Mouse (Mus musculus) megakaryocyte progenitor cell, adult 5-6 weeks (primary cell): ENCODE data around the gene Gm7029. TPM values are rescaled to one million over a fixed set of nuclear protein-coding genes. Genes with fewer than 3 reads are reported as not detected.
A peak's percentile ranks its signal among the peaks of the same experiment; 100 is the strongest.

Experiments
- ATAC-seq: replicated peaks from 2 replicates; pipeline ENCODE4 v1.8.0; 2016; ENCODE audit warnings: mild to moderate bottlenecking, moderate TSS enrichment, inconsistent platforms; ENCODE audit not compliant: poor library complexity
- total RNA-seq, 2 experiments: library from RNA; stranded (forward) in 1 of 2; stranded (reverse) in 1 of 2; fragments of 157-497, 149-512 nt in 1 of 2; fragments of 200-1000 nt in 1 of 2; gene quantifications; 2 replicates each; pipeline versions ENCODE4 v1.2.3 to v1.2.4; 2015 to 2017

Gene Gm7029
- total RNA-seq, 2 experiments from 2014 or later, result not detected

DNA sequence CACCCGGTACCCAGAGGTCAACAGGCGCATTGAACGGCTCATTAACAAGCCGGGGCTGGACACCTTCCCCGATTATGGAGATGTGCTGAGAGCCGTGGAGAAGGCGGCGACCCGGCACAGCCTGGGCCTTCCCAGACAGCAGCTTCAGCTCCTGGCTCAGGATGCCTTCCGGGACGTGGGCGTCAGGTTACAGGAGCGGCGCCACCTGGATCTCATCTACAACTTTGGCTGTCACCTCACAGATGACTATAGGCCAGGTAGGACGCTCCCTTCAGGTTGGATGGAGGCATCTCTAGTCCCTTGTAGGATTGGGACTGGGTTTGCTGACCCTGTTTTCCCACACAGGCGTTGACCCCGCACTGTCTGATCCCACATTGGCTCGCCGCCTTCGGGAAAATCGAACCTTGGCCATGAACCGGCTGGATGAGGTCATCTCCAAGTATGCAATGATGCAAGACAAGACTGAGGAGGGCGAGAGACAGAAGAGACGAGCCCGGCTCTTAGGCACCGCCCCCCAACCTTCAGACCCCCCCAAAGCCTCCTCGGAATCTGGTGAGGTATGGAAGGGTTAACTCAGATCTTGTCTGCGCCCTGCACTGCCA, 38.3 kb downstream of the Gm7029 start:
- ATAC-seq, result no peak

DNA sequence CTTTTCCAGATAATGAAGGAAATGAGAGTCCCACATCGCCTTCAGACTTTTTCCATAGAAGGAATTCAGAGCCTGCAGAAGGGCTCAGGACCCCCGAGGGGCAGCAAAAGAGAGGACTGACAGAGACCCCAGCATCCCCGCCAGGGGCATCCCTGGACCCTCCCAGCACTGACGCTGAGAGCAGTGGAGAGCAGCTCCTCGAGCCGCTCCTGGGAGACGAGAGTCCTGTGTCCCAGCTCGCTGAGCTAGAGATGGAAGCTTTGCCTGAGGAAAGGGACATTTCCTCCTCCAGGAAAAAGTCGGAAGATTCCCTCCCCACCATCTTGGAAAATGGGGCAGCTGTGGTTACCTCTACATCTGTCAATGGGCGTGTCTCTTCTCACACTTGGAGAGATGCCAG, 39.6 kb downstream of the Gm7029 start:
- ATAC-seq, result no peak

DNA sequence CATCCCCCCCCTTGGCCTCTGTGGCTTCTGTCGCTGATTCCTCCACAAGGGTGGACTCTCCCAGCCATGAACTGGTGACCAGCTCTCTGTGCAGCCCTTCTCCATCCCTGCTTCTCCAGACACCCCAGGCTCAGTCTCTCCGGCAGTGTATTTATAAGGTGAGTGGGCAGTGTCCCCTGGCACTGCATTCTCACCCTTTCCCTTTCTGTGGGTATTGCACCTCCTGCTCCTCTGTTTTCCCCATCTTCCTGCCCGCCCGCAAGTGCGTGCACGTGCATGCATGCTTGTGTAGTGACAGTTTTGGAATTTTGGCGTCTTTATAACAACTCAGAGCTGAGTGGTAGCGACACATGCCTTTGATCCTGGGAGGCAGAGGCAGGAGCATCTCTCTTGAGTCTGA, 40.3 kb downstream of the Gm7029 start:
- ATAC-seq, result no peak

DNA sequence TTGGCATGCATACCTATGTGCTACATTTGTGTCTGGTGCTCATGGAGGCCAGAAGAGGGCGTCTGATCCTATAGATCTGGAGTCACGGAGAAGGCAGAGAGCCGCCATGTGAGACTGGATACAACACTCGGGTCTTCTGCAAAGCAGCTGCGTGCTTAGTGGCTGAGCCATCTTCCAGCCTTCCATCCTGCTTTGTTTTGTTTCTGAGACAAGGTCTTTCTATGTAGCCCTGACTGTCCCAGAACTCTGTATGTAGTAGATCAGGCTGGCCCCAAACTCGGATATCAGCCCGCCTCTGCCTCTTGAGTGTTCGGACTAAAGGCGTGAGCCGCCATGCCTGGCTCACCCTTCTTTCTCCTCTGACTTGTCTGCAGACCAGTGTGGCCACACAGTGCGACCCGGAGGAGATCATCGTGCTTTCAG, 41.3 kb downstream of the Gm7029 start:
- ATAC-seq, result no peak

DNA sequence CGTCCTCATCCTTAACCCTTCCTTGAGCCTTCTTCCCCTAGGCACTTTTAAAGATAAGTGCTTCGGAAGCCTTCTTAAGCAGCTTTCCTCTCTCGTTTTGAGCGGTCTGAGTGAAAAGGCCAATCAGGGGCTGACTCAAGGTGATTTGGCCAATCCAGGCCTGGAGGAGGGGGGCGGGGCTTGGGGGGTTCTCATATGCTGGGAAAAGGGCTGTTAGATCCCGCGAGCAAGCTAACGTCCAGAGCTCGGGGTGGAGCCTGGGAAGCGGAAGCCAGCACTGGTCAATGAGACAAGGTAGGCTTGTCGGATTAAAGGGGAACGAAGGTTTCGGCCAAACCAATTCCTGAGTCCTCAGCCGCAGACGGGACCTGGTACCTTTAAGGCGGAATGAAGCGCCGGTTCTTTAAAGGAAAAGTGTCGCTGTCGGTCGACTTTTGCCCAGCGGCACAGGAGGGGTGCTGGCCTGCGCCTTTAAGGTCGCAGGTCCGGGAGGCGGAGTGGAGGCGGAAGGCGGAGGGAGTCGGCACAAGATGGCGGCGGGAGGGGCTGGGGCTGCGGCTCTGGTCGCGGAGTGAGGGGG, 42.1 kb downstream of the Gm7029 start, which contains the start of the genes Tapbp and Zbtb22:
Gene Tapbp, plus strand, starts transcription at position 229 of the 580 bp plus-strand sequence.
Gene Zbtb22, plus strand, starts transcription at position 234 of the 580 bp plus-strand sequence.
- ATAC-seq, result peak; percentile 67

DNA sequence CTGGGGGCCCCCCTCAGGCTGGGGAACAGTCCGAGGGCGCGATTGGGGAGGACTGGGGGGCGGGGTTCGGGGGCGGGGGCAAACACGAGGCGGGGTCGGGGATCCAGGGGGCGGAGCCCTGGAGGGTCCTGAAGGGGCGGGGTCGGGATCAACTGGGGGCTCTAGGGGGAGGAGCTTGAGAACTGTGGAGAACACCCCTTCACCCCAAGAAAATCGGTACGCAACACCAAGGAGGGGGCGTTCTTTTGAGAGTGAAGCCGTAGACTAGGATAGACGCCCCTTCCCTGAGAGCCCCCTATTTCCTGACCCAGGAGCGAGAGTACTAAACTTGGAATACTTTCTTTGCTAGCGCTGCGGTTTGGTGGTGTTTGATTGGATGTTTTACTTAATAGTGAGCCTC, 42.7 kb downstream of the Gm7029 start:
- no peak for ATAC-seq

DNA sequence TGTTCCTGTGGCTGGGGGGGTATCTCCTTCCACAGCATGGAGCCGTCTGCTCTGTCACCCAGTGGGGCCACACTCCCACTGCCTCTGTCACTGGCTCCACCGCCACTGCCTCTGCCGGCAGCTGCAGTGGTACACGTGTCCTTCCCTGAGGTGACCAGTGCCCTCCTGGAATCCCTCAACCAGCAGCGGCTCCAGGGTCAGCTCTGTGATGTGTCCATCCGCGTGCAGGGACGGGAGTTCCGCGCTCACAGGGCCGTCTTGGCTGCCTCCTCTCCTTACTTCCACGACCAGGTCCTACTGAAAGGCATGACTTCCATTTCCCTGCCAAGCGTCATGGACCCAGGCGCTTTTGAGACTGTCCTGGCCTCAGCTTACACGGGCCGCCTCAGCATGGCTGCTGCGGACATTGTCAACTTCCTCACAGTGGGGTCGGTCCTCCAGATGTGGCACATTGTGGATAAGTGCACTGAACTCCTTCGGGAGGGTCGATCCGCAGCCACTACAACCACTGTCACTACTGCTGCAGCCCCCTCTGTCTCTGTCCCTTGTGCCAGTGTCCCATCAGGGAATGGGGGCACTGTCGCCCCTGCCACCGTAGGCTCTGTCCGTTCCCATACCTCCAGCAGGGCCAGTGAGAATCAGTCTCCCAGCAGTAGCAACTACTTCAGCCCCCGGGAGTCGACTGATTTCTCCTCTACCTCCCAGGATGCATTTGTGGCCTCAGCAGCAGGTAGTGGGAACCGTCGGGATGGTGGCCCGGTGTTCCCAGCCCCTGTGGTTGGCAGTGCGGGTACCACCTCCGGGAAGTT, 43.4 kb downstream of the Gm7029 start:
- ATAC-seq, result no peak

DNA sequence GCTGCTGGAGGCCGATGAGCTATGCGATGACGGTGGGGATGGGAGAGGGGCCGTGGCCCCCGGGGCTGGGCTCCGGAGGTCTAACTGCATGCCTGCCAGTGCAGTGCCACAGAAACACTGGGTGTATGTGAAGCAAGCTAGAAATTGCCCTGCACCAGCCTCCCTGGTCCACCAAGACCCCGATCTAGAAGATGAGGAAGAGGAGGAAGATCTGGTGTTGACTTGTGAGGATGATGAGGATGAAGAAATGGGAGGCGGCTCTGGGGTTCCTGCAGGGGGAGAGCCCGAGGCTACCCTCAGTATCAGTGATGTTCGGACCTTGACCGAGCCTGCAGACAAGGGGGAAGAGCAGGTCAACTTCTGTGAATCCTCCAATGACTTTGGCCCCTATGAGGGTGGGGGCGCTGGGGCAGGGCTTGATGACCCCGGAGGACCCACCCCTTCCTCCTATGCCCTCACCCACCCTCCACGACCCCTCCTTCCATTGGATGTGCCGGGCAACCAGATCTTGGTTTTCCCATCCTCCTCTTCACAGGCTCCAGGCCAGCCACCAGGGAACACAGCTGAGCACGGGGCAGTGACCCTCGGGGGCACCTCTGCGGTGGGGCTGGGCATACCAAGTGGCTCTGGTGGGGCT, 44.1 kb downstream of the Gm7029 start:
- ATAC-seq, result no peak

DNA sequence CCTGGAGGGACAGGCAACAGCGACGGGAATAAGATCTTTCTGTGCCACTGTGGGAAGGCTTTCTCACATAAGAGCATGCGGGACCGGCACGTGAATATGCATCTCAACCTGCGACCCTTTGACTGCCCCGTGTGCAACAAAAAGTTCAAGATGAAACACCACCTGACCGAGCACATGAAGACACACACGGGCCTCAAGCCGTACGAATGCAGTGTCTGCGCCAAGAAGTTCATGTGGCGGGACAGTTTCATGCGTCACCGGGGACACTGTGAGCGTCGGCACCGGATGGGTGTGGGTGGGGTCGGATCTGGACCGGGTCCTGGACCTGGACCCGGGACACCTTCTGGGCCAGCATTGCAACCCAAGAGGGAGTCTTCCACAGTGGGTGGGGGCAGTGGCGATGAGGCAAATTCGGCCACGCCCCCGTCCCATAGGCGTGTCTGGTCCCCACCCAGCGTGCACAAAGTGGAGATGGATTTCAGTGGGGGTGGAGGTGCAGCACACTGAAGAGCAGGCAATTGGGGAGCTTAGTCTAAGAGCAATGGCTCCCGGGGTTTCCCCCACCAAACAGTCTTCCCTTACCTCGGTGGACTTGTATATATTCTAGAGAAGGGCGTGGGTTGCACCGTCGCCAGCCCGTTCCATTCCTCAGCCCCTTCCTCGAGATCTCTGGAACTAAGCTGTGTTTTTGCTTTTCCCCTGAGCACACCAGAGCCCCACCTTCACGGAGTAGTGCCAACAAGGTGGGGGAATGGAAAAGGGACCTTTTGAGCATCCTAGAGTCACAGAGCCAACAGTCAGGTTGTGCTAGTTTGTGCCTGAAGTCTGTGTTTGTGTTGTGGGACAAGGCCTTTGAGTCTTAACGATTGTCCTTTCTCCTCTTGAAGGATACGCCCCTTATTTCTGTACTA, 44.9 kb downstream of the Gm7029 start:
- 0 out of 2 replicates have a peak, but pooled peaks have one; percentile 1 for ATAC-seq

DNA sequence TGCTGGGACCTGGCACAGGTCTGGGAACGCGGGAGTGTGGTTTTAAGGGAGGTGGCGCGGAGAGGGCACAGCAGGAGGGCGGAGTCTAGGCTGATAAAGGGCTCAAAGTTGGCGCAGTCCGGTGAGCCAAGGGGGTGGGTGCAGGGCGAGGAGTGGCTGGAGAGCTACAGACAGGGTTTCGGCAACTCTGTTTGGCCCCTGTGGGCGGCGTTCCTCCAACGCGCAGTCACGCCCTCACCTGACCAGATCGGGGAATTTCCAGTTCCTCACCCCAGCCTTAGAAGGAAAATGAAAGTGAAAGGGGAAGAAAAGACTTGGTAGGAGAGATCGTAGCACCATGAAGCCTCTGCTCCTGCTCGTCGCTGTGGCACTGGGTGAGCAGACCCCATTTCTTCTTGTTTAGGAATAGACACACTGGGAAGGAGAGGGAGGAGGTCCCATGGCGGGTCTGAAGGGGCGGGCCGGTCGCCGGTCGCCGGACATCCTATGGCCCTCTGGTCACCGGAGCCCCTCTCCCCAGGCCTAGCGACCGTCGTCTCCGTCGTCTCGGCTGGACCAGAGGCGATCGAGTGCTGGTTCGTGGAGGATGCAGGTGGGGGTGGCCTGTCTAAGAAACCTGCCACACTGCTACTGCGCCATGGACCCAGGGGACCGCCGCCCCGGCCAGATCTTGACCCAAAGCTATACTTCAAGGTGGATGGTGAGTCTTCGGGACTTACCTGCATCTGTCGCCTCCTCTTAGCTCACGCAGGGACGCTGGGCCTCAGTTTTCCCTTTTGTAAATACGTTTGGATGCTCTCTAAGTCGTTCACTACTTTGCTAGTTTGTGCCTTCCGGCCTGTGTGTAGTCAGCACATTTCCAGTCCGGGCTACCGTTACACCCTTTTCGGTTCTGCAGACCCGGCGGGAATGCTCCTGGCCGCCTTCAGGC, 46.0 kb downstream of the Gm7029 start:
- peak; percentile 64 for ATAC-seq

DNA sequence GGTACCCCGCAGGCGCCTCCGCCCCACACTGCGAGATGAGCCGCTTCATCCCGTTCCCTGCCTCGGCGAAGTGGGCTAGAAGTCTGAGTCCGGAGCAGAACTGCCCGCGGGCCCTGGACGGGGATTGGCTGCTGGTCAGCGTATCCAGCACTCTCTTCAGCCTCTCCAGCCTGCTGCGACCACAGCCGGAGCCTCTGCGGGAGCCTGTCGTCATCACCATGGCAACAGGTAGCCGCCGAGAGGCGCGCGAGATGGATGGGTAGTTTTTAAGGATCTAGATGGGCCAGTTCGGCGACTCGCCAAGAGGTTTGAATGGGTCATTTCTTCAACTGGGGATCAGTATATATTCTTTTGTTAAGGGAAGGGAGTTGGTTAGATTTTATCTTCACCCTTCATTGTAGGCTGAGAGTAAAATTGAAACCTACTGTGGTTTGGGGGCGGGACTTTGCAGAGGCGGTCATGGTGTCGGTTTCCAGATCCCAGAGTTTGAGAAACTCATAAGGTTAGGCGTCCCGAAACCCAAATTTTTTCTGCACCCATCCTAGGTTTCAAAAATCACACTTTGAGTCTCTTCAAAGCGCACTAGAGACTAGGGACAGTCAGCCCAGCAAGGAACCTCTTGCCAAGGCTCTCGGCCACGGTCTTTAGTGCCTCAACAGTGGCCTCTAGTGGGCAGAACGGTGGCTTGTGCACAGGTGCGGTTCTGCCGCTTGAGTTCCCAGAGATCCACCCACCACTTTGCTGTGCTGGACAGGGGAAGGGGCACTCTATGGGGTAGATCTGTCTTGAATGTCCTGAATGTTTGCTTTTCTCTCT, 46.9 kb downstream of the Gm7029 start:
- ATAC-seq, result peak; percentile 42

DNA sequence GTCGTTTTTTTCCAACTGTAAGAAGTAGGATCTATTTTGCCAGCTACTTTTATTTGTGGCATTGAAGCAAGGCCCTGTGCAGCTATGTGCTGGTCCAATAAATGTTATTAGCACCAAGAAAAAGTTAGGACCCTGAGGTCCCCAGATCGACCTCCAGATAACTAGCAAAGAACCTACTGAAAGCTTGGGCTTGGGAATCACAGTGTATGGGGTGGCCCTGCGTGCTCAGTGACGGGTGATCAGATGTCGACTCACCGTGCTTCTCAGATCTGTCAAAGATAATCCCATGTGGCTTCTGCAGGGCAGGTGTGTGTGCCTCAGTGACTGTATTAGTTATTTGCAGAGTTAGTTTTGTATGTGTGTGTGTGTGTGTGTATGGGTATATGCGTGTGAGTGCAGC, 47.7 kb downstream of the Gm7029 start:
- ATAC-seq, result no peak

Other genes with a start within 250 kb of the Gm7029 start
- gene Zfp414, start 244.7 kb upstream of the Gm7029 start, total RNA-seq (2015), result 41.4 and 48.9 TPM in 2 replicates
- gene Zfp414, start 244.7 kb upstream of the Gm7029 start, total RNA-seq (2017), result 15.0 and 25.0 TPM in 2 replicates
- gene Pram1, start 235.8 kb upstream of the Gm7029 start, total RNA-seq (2015), result 39.0 and 43.7 TPM in 2 replicates
- 10.7 and 11.1 TPM in 2 replicates for gene Pram1, start 235.8 kb upstream of the Gm7029 start, total RNA-seq (2017)
- 496 and 582 TPM in 2 replicates for gene Hnrnpm, start 187.0 kb upstream of the Gm7029 start, total RNA-seq (2015)
- 298 and 344 TPM in 2 replicates for gene Hnrnpm, start 187.0 kb upstream of the Gm7029 start, total RNA-seq (2017)
- 36.3 and 38.8 TPM in 2 replicates for gene March2, start 155.2 kb upstream of the Gm7029 start, total RNA-seq (2015)
- 22.8 and 31.4 TPM in 2 replicates for gene March2, start 155.2 kb upstream of the Gm7029 start, total RNA-seq (2017)
- 75.7 and 89.0 TPM in 2 replicates for gene Rab11b, start 113.3 kb upstream of the Gm7029 start, total RNA-seq (2015)
- 24.4 and 30.6 TPM in 2 replicates for gene Rab11b, start 113.3 kb upstream of the Gm7029 start, total RNA-seq (2017)
- 7.3 and 9.2 TPM in 2 replicates for gene Angptl4, start 92.0 kb upstream of the Gm7029 start, total RNA-seq (2015)
- gene Angptl4, start 92.0 kb upstream of the Gm7029 start, total RNA-seq (2017), result 8.4 and 9.7 TPM in 2 replicates
- gene Kank3, start 63.3 kb upstream of the Gm7029 start, total RNA-seq (2015), result 9.6 and 12.7 TPM in 2 replicates
- 5.7 and 9.7 TPM in 2 replicates for gene Kank3, start 63.3 kb upstream of the Gm7029 start, total RNA-seq (2017)
- gene Rps28, start 49.3 kb upstream of the Gm7029 start, total RNA-seq (2015), result 1,132 and 1,209 TPM in 2 replicates
- gene Rps28, start 49.3 kb upstream of the Gm7029 start, total RNA-seq (2017), result 2,303 and 3,173 TPM in 2 replicates
- gene Ndufa7, start 49.3 kb upstream of the Gm7029 start, total RNA-seq (2015), result 161 and 174 TPM in 2 replicates
- gene Ndufa7, start 49.3 kb upstream of the Gm7029 start, total RNA-seq (2017), result 122 and 151 TPM in 2 replicates
- 31.3 and 37.7 TPM in 2 replicates for gene Cd320, start 30.7 kb upstream of the Gm7029 start, total RNA-seq (2015)
- 18.8 and 31.9 TPM in 2 replicates for gene Cd320, start 30.7 kb upstream of the Gm7029 start, total RNA-seq (2017)
- 6.6 and 10.8 TPM in 2 replicates for gene Kifc1, start 16.8 kb downstream of the Gm7029 start, total RNA-seq (2015)
- gene Kifc1, start 16.8 kb downstream of the Gm7029 start, total RNA-seq (2017), result 28.6 and 30.3 TPM in 2 replicates
- 0.17 and 0.37 TPM in 2 replicates for gene Platr17, start 31.3 kb downstream of the Gm7029 start, total RNA-seq (2015)
- gene Platr17, start 31.3 kb downstream of the Gm7029 start, total RNA-seq (2017), result 0.29 and 1.4 TPM in 2 replicates
- 35.7 and 44.5 TPM in 2 replicates for gene Daxx, start 35.6 kb downstream of the Gm7029 start, total RNA-seq (2015)
- 28.7 and 32.1 TPM in 2 replicates for gene Daxx, start 35.6 kb downstream of the Gm7029 start, total RNA-seq (2017)
- gene Tapbp, start 42.1 kb downstream of the Gm7029 start, total RNA-seq (2015), result 51.0 and 56.8 TPM in 2 replicates
- 47.6 and 48.0 TPM in 2 replicates for gene Tapbp, start 42.1 kb downstream of the Gm7029 start, total RNA-seq (2017)
- gene Zbtb22, start 42.1 kb downstream of the Gm7029 start, total RNA-seq (2015), result 10.0 and 11.5 TPM in 2 replicates
- 13.3 and 19.2 TPM in 2 replicates for gene Zbtb22, start 42.1 kb downstream of the Gm7029 start, total RNA-seq (2017)
- gene Rgl2, start 55.7 kb downstream of the Gm7029 start, total RNA-seq (2015), result 20.3 and 22.7 TPM in 2 replicates
- 37.9 and 47.9 TPM in 2 replicates for gene Rgl2, start 55.7 kb downstream of the Gm7029 start, total RNA-seq (2017)
- 124 and 132 TPM in 2 replicates for gene Pfdn6, start 66.5 kb downstream of the Gm7029 start, total RNA-seq (2015)
- 144 and 218 TPM in 2 replicates for gene Pfdn6, start 66.5 kb downstream of the Gm7029 start, total RNA-seq (2017)
- 43.7 and 53.1 TPM in 2 replicates for gene Wdr46, start 66.8 kb downstream of the Gm7029 start, total RNA-seq (2015)
- 64.4 and 65.4 TPM in 2 replicates for gene Wdr46, start 66.8 kb downstream of the Gm7029 start, total RNA-seq (2017)
- 1.1 and 2.7 TPM in 2 replicates for gene B3galt4, start 77.7 kb downstream of the Gm7029 start, total RNA-seq (2015)
- 5.8 and 7.6 TPM in 2 replicates for gene B3galt4, start 77.7 kb downstream of the Gm7029 start, total RNA-seq (2017)
- 16.6 and 19.1 TPM in 2 replicates for gene Vps52, start 82.0 kb downstream of the Gm7029 start, total RNA-seq (2015)
- 13.7 and 15.7 TPM in 2 replicates for gene Vps52, start 82.0 kb downstream of the Gm7029 start, total RNA-seq (2017)
- gene Rps18, start 82.2 kb downstream of the Gm7029 start, total RNA-seq (2015), result 3,964 and 4,103 TPM in 2 replicates
- 1,202 and 1,622 TPM in 2 replicates for gene Rps18, start 82.2 kb downstream of the Gm7029 start, total RNA-seq (2017)
- 914 and 1,011 TPM in 2 replicates for gene H2-K1, start 126.5 kb downstream of the Gm7029 start, total RNA-seq (2015)
- gene H2-K1, start 126.5 kb downstream of the Gm7029 start, total RNA-seq (2017), result 697 and 748 TPM in 2 replicates
- 8.1 and 9.6 TPM in 2 replicates for gene Ring1, start 150.8 kb downstream of the Gm7029 start, total RNA-seq (2015)
- 9.8 and 12.7 TPM in 2 replicates for gene Ring1, start 150.8 kb downstream of the Gm7029 start, total RNA-seq (2017)
- gene H2-Ke6, start 154.2 kb downstream of the Gm7029 start, total RNA-seq (2015), result 61.7 and 65.6 TPM in 2 replicates
- 36.6 and 46.5 TPM in 2 replicates for gene H2-Ke6, start 154.2 kb downstream of the Gm7029 start, total RNA-seq (2017)
- gene Slc39a7, start 157.8 kb downstream of the Gm7029 start, total RNA-seq (2015), result 6.2 and 9.5 TPM in 2 replicates
- gene Slc39a7, start 157.8 kb downstream of the Gm7029 start, total RNA-seq (2017), result 101 and 107 TPM in 2 replicates
- gene Rxrb, start 158.0 kb downstream of the Gm7029 start, total RNA-seq (2015), result 22.1 and 22.2 TPM in 2 replicates
- gene Rxrb, start 158.0 kb downstream of the Gm7029 start, total RNA-seq (2017), result 34.2 and 42.6 TPM in 2 replicates
- 0.83 and 0.94 TPM in 2 replicates for gene Col11a2, start 165.6 kb downstream of the Gm7029 start, total RNA-seq (2015)
- gene Col11a2, start 165.6 kb downstream of the Gm7029 start, total RNA-seq (2017), result 1.9 and 3.1 TPM in 2 replicates
- gene H2-Oa, start 218.5 kb downstream of the Gm7029 start, total RNA-seq (2015), result 7.7 and 9.6 TPM in 2 replicates
- 2.7 TPM in 2 replicates for gene H2-Oa, start 218.5 kb downstream of the Gm7029 start, total RNA-seq (2017)
- gene H2-DMa, start 245.7 kb downstream of the Gm7029 start, total RNA-seq (2015), result 72.0 and 74.5 TPM in 2 replicates
- 56.5 and 61.1 TPM in 2 replicates for gene H2-DMa, start 245.7 kb downstream of the Gm7029 start, total RNA-seq (2017)
- 269 and 306 TPM in 2 replicates for gene Brd2, start 248.8 kb downstream of the Gm7029 start, total RNA-seq (2015)
- gene Brd2, start 248.8 kb downstream of the Gm7029 start, total RNA-seq (2017), result 260 and 284 TPM in 2 replicates